Comparison of ENCODE assay signal across 18 mouse cellular contexts in the genomic region with DNA sequence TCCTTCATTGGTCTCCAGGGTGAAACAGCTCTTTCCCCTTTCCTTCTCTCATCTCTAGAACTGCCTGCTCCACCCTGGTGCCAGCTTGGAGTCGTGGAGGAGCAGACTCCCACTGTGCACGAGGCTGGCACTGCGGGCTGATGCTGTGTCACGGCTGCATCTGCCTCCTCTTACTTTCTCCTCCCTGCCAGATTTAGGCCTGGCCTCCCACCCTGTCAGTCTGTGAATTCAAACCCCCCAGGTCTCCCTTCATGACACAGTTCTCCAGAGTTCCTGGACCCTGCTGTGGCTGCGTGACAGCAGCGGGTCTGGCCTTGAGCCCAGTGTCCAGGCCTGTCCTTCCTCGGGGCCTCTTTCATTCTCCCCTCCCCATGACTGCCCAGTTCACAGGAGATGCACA. TPM values are rescaled to one million over a fixed set of nuclear protein-coding genes. Genes with fewer than 3 reads are reported as not detected.
DNase-seq lines count a peak whose midpoint lies in the region; ATAC-seq lines count a peak whose summit lies in the region.
"Had no signal": no experiment of that assay in that cellular context is flagged by ENCODE, and none has a peak within 500 bp of the region (broad histone marks: within the 10 kb centered on the region; RNA-seq: fewer than 3 reads in every experiment).

No protein-coding gene starts in this region.

- H3K9ac ChIP-seq in hindbrain, embryonic 15.5 days: no peak overlapping the region
- H3K9ac ChIP-seq: hindbrain, embryonic 14.5 days; stomach, embryonic 15.5 days had no signal

- H3K27ac ChIP-seq in hindbrain, embryonic 15.5 days (replicated peaks): no peak overlapping the region
- no peak overlapping the region for H3K27ac ChIP-seq in hindbrain, embryonic 10.5 days
- H3K27ac ChIP-seq: embryonic facial prominence, embryonic 10.5 days; hindbrain, embryonic 14.5 days; stomach, embryonic 15.5 days had no signal

- H3K36me3 ChIP-seq in hindbrain, embryonic 15.5 days: peaks cover 71% of the 10 kb centered on the region
- H3K36me3 ChIP-seq in hindbrain, embryonic 10.5 days: peaks cover 100% of the 10 kb centered on the region

- DNase-seq in hindbrain, embryonic 10.5 days (ENCODE audit: low spot score): no peak
- DNase-seq in right cerebral cortex, adult 2 months (ENCODE audit: low spot score in 2 of 2): peak; percentile 53 to 56
- DNase-seq in right cerebral cortex, postnatal 14 days: no peak
- peak; percentile 62 to 80 for DNase-seq in cerebellum, postnatal 10 days
- no peak for DNase-seq in kidney, adult 11 months
- no peak for DNase-seq in liver
- DNase-seq: adrenal gland, adult 8-10 months; kidney, postnatal 4 days; midbrain, embryonic 14.5 days had no signal

- no peak overlapping the region for H3K4me3 ChIP-seq in hindbrain, embryonic 15.5 days
- H3K4me3 ChIP-seq in hindbrain, embryonic 10.5 days: no peak overlapping the region
- H3K4me3 ChIP-seq: embryonic facial prominence, embryonic 10.5 days; erythroblast, embryonic 14.5 days; stomach, embryonic 15.5 days had no signal

- H3K27me3 ChIP-seq in hindbrain, embryonic 15.5 days: no peaks in the 10 kb centered on the region
- H3K27me3 ChIP-seq in hindbrain, embryonic 10.5 days (ENCODE audit: insufficient read depth, poor library complexity, severe bottlenecking): no peaks in the 10 kb centered on the region
- H3K27me3 ChIP-seq: stomach, embryonic 15.5 days had no signal

- H3K4me2 ChIP-seq in hindbrain, embryonic 15.5 days: no peak overlapping the region
- H3K4me2 ChIP-seq: hindbrain, embryonic 14.5 days; liver, embryonic 11.5 days; stomach, embryonic 15.5 days had no signal

- no peaks in the 10 kb centered on the region for H3K4me1 ChIP-seq in hindbrain, embryonic 15.5 days (replicated peaks)
- no peaks in the 10 kb centered on the region for H3K4me1 ChIP-seq in hindbrain, embryonic 10.5 days (replicated peaks)
- H3K4me1 ChIP-seq: embryonic facial prominence, embryonic 10.5 days; stomach, embryonic 15.5 days had no signal

- no peaks in the 10 kb centered on the region for H3K9me3 ChIP-seq in hindbrain, embryonic 15.5 days
- no peaks in the 10 kb centered on the region for H3K9me3 ChIP-seq in hindbrain, embryonic 10.5 days
- H3K9me3 ChIP-seq: embryonic facial prominence, embryonic 10.5 days; G1E; stomach, embryonic 15.5 days had no signal

- 0 out of 2 replicates have a peak, but pooled peaks have one; percentile 15 for ATAC-seq in hindbrain, embryonic 15.5 days (ENCODE audit: low FRiP score, low read depth)
- ATAC-seq: forebrain, embryonic 16.5 days had no signal

- 81% methylated on average over 7 of the region's 7 CpGs for WGBS in hindbrain, embryonic 15.5 days
- WGBS in hindbrain, embryonic 10.5 days: 91% methylated on average over 7 of the region's 7 CpGs

RNA-seq across cellular contexts. Expression of gene Cog2, which starts 10.0 kb away (rescaled TPM):
- polyA plus RNA-seq in hindbrain, embryonic 15.5 days (2015; fragmentation: Nextera tagmentation; extraction: Ambion mirVana): 31.5 and 32.4 TPM in 2 replicates
- polyA plus RNA-seq in hindbrain, embryonic 10.5 days (2016; fragmentation: Nextera tagmentation; extraction: Ambion mirVana): 41.1 and 43.3 TPM in 2 replicates

RNA-seq across cellular contexts. Expression of gene Agt, which starts 39.0 kb away (rescaled TPM):
- 1.0 TPM in 2 replicates for polyA plus RNA-seq in hindbrain, embryonic 15.5 days (2015; fragmentation: Nextera tagmentation; extraction: Ambion mirVana)
- polyA plus RNA-seq in hindbrain, embryonic 10.5 days (2016; fragmentation: Nextera tagmentation; extraction: Ambion mirVana): not detected in 2 replicates
- polyA plus RNA-seq: G1E had no signal

RNA-seq across cellular contexts. Expression of gene Capn9, which starts 45.4 kb away (rescaled TPM):
- 0.07 and 0.26 TPM in 2 replicates for polyA plus RNA-seq in hindbrain, embryonic 15.5 days (2015; fragmentation: Nextera tagmentation; extraction: Ambion mirVana)
- not detected in 2 replicates for polyA plus RNA-seq in hindbrain, embryonic 10.5 days (2016; fragmentation: Nextera tagmentation; extraction: Ambion mirVana)
- polyA plus RNA-seq: embryonic facial prominence, embryonic 10.5 days; erythroblast, embryonic 14.5 days; G1E; liver, embryonic 11.5 days; neural tube, embryonic 11.5 days had no signal

Comparison
In these comparisons a context has a peak if more than half of its experiments do, and no peak if none do; other contexts are left out.
1. DNase-seq: peak in right cerebral cortex, adult 2 months (2 of 2) and cerebellum, postnatal 10 days (2 of 2); none in hindbrain, embryonic 10.5 days (single experiment), right cerebral cortex, postnatal 14 days (single experiment), kidney, adult 11 months (single experiment) and liver (single experiment).